Mouse (Mus musculus): ENCODE results near the gene St3gal3.

- TF ChIP-seq CTCF (IDR thresholded peaks at IDR 0.05; ENCODE audit: low read depth, low read length) (no peak), POLR2AphosphoS5 (IDR thresholded peaks at IDR 0.05; ENCODE audit: insufficient replicate concordance, low read depth, low read length) (no peak)
Observed at GRCm38 (mm10) chr4:118008433-118009033, 126.2 kb downstream of the St3gal3 start.

Data from G1E (cell line).